In genomic region chr17:62253448-62253847, GRCm38 (mm10) we compare ENCODE assay signal across 16 mouse cellular contexts.
"Had no signal": no experiment of that assay in that cellular context is flagged by ENCODE, and none has a peak within 500 bp of the region (broad histone marks: within the 10 kb centered on the region; RNA-seq: fewer than 3 reads in every experiment).

No protein-coding gene starts in this region.

- H3K4me1 ChIP-seq: lung, embryonic 15.5 days; megakaryocyte, embryonic 14.5 days; midbrain, embryonic 13.5 days; midbrain, embryonic 15.5 days; neural tube, embryonic 12.5 days; stomach, embryonic 15.5 days had no signal

- ATAC-seq: lung, postnatal 0 days; midbrain, embryonic 13.5 days; midbrain, embryonic 15.5 days had no signal

- H3K27me3 ChIP-seq: lung, embryonic 15.5 days; megakaryocyte, embryonic 14.5 days; midbrain, embryonic 13.5 days; midbrain, embryonic 15.5 days; neural tube, embryonic 12.5 days; stomach, embryonic 15.5 days had no signal

- H3K9ac ChIP-seq: lung, embryonic 15.5 days; midbrain, embryonic 13.5 days; midbrain, embryonic 15.5 days; neural tube, embryonic 12.5 days; stomach, embryonic 15.5 days had no signal

- H3K36me3 ChIP-seq: lung, embryonic 15.5 days; midbrain, embryonic 13.5 days; midbrain, embryonic 15.5 days; neural tube, embryonic 12.5 days; stomach, embryonic 15.5 days had no signal

- H3K4me2 ChIP-seq: lung, embryonic 15.5 days; midbrain, embryonic 11.5 days; midbrain, embryonic 13.5 days; midbrain, embryonic 15.5 days; neural tube, embryonic 12.5 days; stomach, embryonic 15.5 days had no signal

- H3K27ac ChIP-seq: lung, embryonic 15.5 days; macrophage; midbrain, embryonic 13.5 days; midbrain, embryonic 15.5 days; neural tube, embryonic 12.5 days; stomach, embryonic 15.5 days; stomach, postnatal 0 days had no signal

- H3K4me3 ChIP-seq: lung, embryonic 15.5 days; megakaryocyte, embryonic 14.5 days; midbrain, embryonic 13.5 days; midbrain, embryonic 15.5 days; neural tube, embryonic 12.5 days; stomach, embryonic 15.5 days had no signal

- DNase-seq: lung, postnatal 14 days; lung, postnatal 36 days; right cerebral cortex, postnatal 14 days; thymus, adult 2 months; thymus, postnatal 25 days; thymus, postnatal 4 days had no signal

- H3K9me3 ChIP-seq: lung, embryonic 15.5 days; megakaryocyte, embryonic 14.5 days; midbrain, embryonic 13.5 days; midbrain, embryonic 15.5 days; neural tube, embryonic 12.5 days; stomach, embryonic 15.5 days had no signal
